Mouse (Mus musculus) thymus, postnatal 36 days (tissue): ENCODE measurements around the gene Cabcoco1.
A peak's percentile ranks its signal among the peaks of the same experiment; 100 is the strongest.

ENCODE experiments used
- DNase-seq, 2 experiments: peaks; one replicate each; pipeline ENCODE4 v3.0.0; 2022; ENCODE audit warnings: mixed read lengths in 2 of 2

Gene Cabcoco1

DNA sequence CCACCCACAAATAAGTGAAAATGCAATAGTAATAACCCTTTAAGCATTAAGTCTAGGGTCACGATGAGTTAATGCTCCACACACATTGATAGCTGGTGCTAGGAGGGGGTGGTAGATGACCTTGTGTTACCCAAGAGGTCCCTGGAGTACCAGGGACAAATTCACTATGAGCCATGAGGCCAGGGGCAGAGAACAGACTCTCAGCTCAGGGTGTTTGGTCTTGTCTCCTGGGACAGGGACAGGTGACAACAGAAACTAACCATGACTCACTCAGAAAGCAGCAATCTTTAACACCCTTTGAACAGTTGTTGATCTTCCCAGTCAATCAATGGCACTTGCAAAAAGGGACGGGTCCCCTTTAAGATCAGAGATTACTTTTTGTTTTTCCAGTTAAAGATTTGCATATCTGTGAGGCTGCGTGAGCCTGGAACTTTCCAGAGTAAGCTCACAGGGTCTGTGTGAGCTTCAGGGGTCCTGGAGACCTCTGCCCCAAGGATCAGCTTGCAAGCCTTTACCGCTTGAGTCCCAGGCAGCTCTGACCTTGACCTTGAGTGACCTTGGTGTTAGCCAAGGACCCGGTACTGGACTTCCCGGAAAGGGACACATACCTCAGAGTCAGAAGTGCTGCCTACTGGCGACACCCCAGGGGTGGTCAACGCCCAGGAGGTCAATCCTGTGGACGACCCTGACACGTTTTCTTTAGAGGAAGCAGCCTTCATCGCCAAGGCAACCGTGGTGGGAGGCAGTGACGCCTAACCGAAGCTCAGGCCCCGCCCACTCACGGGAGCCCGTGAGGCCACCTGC lies at the start of gene Cabcoco1:
Gene Cabcoco1 (minus strand): TSS at position 758 of the 804 bp plus-strand sequence.
- peak; percentile 81 to 86 for DNase-seq

DNA sequence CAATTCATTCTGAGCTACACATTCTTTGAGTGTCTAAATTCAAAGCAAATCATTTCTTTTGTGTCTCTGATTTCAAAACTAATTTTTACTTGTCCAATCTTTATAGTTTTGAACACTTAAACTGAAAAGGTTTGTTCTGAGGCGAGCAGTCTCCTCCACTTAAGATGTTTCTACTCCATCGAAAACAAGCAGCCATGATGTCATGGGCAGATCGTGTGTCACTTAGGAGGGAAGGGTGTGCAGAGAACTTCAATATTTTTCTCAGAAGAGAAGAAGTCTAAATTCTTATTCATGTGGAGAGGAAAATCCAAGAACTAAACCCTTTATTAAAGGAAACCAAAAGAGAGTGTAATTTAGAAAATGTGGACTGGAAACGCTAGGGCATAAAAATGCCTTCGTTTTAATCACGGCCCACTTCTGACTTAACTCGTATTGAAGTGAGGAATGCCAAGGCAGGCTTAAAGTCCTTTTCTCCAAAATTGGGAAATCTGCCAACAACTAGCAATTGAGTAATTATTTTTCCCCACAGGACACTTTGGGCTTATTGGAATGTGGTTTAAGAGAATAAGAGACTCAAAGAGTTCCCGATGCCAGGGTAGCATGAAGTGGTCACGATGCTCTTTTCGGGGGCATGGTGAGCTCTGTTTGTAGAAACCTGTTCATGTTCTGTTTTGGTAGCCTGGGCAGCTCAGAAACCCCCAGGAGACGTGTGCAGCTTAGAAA lies 48.0 kb upstream of the Cabcoco1 start:
- no peak for DNase-seq

GRCm38 (mm10) chr10:68587416-68588040 lies 45.8 kb upstream of the Cabcoco1 start:
- no peak for DNase-seq

- no peak for DNase-seq
Observed at GRCm38 (mm10) chr10:68577321-68577720, 35.6 kb upstream of the Cabcoco1 start.

DNA sequence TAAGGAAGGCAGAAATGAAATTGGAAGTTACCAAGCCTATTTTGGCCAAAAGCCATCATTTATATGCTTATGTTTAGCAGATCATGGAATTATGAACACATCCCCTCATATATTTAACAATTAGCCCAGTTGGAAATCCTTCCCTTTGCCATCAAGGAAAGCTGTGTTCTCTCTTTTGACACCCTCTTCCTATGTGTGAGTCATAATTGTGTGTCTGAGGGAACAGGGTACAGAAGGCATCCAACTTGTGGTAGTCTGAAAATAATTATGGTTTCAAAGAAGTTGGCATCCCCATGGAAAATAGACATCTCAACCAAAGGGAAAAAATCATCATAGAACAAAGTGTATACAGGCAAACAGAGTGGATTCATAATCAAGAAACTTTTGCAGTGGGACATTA lies 26.5 kb upstream of the Cabcoco1 start:
- no peak for DNase-seq

GRCm38 (mm10) chr10:68562344-68562743 lies 20.6 kb upstream of the Cabcoco1 start:
- DNase-seq, result no peak

- DNase-seq, result no peak
Observed at GRCm38 (mm10) chr10:68558828-68559219, 17.1 kb upstream of the Cabcoco1 start.

DNA sequence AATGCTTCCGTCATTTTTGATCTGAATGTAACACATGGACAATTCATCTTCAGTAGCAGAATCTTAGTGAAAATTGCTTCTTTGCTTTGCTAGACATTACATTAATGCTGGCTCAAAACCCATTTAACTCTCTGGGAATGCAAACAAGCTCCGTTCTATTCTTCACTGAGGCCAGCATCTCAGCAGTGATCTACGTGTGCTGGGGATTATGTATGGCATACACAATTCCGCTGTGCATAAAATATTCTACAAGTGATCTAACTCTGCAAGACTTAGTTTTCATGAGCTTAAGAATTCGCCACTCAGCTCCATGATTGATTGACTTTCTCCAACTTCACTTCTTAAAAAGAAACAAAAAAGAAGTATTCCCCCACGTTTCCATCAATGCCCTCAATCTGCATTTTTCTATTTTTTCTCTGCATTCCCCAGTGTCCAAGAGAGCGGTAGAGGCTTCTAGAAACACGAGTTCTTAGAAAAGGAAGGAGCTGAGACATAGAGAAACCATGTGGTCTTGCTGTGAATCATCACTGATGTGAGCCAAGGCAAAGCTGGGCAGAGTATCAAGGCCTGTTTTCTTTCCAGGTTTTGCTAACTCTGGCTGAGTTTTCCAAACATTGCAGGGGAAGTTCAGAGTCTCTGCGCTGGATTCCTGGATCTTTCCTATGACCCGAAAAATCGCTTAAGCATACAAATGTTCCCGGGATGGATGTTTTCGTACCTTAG lies 16.6 kb upstream of the Cabcoco1 start:
- no peak for DNase-seq

- DNase-seq, result no peak
Observed at GRCm38 (mm10) chr10:68553677-68554076, 12.0 kb upstream of the Cabcoco1 start.

GRCm38 (mm10) chr10:68552556-68552955 lies 10.9 kb upstream of the Cabcoco1 start:
- no peak for DNase-seq

- DNase-seq, result no peak
Observed at GRCm38 (mm10) chr10:68551316-68551715, 9.6 kb upstream of the Cabcoco1 start.

DNA sequence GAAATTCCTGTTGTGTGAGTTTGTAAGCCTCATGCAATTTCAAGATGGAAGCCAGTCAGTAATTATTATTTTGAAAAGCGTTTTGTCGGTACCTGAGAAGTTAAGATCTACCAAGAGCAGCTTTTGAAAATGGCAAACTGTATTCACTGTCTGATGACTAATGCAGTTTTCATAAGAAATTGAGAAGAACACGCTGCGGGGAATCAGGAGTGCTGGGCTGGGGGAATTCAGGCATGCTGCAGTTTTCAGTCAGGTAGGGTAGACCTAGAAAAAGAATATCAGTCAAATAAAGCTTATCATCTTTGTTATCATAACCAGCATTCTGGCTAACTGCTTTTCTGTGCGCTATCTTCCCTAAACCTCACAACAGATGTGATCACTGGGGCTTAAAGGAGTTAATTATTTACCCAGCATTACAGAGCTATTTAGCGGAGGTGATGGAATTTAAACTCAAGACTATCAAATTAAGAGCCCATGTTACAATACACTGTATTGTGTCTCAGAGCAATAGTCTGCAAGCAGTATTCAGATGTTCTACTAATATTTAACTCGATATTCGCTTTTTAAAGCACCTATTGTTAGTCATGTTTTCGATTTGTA lies 9.1 kb upstream of the Cabcoco1 start:
- DNase-seq, result no peak

- no peak for DNase-seq
Observed at GRCm38 (mm10) chr10:68543107-68543506, 1.4 kb upstream of the Cabcoco1 start.

GRCm38 (mm10) chr10:68541943-68542420 lies 286 bp upstream of the Cabcoco1 start:
- no peak for DNase-seq

GRCm38 (mm10) chr10:68540612-68541011 lies 1.1 kb downstream of the Cabcoco1 start:
- DNase-seq, result no peak

DNA sequence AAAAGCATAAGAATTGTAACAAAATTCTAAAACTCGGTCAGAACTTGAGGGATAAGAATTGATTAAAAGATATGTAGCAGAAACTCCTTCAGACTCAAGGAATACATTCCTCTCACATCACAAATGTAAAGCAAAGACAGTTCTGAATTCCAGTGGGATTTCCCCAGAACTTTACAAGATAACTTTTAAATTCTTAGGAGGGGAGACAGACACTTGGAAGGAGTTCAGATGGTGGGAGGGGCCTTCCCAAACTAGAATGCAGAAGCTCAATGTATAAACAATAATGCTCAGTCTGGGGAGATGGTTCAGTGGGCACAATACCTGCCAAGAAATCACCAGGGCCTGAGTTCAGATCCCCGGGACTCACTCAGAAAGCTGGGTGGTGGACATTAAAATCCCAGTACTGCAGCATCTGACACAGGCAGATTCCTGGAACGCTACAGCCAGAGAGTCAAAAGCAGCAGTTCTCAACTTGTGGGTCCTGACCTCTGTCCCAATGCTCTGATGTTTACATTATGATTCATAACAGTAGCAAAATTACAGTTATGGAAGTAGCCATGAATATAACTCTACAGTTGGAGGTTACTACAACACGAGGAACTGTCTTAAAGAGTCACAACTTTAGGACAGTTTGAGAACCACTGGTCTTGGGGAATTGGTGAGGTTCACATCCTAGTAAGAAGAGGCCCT lies 4.3 kb downstream of the Cabcoco1 start:
- no peak for DNase-seq

- DNase-seq, result no peak
Observed at GRCm38 (mm10) chr10:68529364-68530049, 12.2 kb downstream of the Cabcoco1 start.

GRCm38 (mm10) chr10:68528958-68529357 lies 12.7 kb downstream of the Cabcoco1 start:
- DNase-seq, result no peak

- DNase-seq, result no peak
Observed at GRCm38 (mm10) chr10:68522106-68522505, 19.6 kb downstream of the Cabcoco1 start.

- DNase-seq, result no peak
Observed at GRCm38 (mm10) chr10:68512433-68513019, 29.2 kb downstream of the Cabcoco1 start.

DNA sequence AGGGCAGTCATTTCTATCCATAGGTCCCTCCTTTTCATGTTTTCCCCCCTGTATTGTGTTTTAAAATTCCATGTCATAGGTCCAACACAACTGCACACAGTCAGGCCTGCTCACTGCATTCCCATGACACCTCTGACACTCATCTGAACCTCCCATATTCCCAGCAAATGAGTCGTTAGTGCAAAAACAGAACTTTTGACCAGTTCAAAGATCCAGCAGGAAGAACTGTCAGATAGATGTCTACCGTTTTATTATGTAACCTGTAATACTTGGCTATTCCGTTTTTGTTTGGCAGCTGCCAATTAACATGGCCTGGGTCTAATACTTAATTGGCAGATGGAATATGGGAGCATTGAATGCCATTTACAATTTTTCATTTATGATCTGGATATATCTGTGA lies 34.0 kb downstream of the Cabcoco1 start:
- DNase-seq, result no peak
